Mouse (Mus musculus) cerebellum, adult 18-20 months (tissue): ENCODE data around the gene 2310034G01Rik.

ENCODE experiments used
- DNase-seq, 2 experiments: peaks; one replicate each; pipeline ENCODE4 v3.0.0; 2021

2310034G01Rik gene

GRCm38 (mm10) chr19:46350168-46350932, at the start of gene 2310034G01Rik:
TSS of gene 2310034G01Rik (minus strand) at chr19:46350302.
- DNase-seq, result peak; percentile 55 to 64

- no peak for DNase-seq
These were observed 49.8 kb upstream of the 2310034G01Rik start for GRCm38 (mm10) chr19:46399886-46400285.

- no peak for DNase-seq
These were observed 49.3 kb upstream of the 2310034G01Rik start for GRCm38 (mm10) chr19:46399372-46399771.

GRCm38 (mm10) chr19:46398401-46398800, 48.3 kb upstream of the 2310034G01Rik start:
- DNase-seq, result no peak

GRCm38 (mm10) chr19:46397436-46398001, 47.4 kb upstream of the 2310034G01Rik start:
- DNase-seq, result no peak

GRCm38 (mm10) chr19:46396686-46397435, 46.8 kb upstream of the 2310034G01Rik start, which contains the start of gene Sufu:
TSS of gene Sufu (plus strand) at chr19:46396896.
- peak; percentile 98 for DNase-seq

- no peak for DNase-seq
These were observed 46.0 kb upstream of the 2310034G01Rik start for GRCm38 (mm10) chr19:46396109-46396508.

GRCm38 (mm10) chr19:46395109-46396009, 45.3 kb upstream of the 2310034G01Rik start, which contains the start of gene Actr1a:
TSS of gene Actr1a (minus strand) at chr19:46395748.
- peak; percentile 97 to 99 for DNase-seq

- DNase-seq, result no peak
These were observed 44.6 kb upstream of the 2310034G01Rik start for GRCm38 (mm10) chr19:46394712-46395108.

- peak; percentile 39 to 44 for DNase-seq
These were observed 41.9 kb upstream of the 2310034G01Rik start for GRCm38 (mm10) chr19:46392018-46392417.

GRCm38 (mm10) chr19:46389872-46390271, 39.8 kb upstream of the 2310034G01Rik start:
- no peak for DNase-seq

GRCm38 (mm10) chr19:46382275-46382674, 32.2 kb upstream of the 2310034G01Rik start:
- no peak for DNase-seq

- DNase-seq, result no peak
These were observed 25.8 kb upstream of the 2310034G01Rik start for GRCm38 (mm10) chr19:46375891-46376290.

- DNase-seq, result no peak
These were observed 25.4 kb upstream of the 2310034G01Rik start for GRCm38 (mm10) chr19:46375489-46375888.

- peak; percentile 26 to 38 for DNase-seq
These were observed 24.5 kb upstream of the 2310034G01Rik start for GRCm38 (mm10) chr19:46374477-46375088.

GRCm38 (mm10) chr19:46369204-46369603, 19.1 kb upstream of the 2310034G01Rik start:
- peak; percentile 72 to 80 for DNase-seq

GRCm38 (mm10) chr19:46367798-46368590, 17.9 kb upstream of the 2310034G01Rik start:
- peak in 1 of 2 experiments; percentile 34 for DNase-seq

GRCm38 (mm10) chr19:46363294-46364009, 13.3 kb upstream of the 2310034G01Rik start:
- no peak for DNase-seq

- no peak for DNase-seq
These were observed 12.0 kb upstream of the 2310034G01Rik start for GRCm38 (mm10) chr19:46362104-46362503.

GRCm38 (mm10) chr19:46358381-46358780, 8.3 kb upstream of the 2310034G01Rik start:
- DNase-seq, result no peak
